8 mouse cellular contexts compared by ENCODE assay signal in genomic region chr7:110774077-110774476, GRCm38 (mm10). TPM values are rescaled to one million over a fixed set of nuclear protein-coding genes. Genes with fewer than 3 reads are reported as not detected.
DNase-seq lines count a peak whose midpoint lies in the region; ATAC-seq and TF ChIP-seq lines count a peak whose summit lies in the region.

No protein-coding gene starts in this region.

- H3K4me2 ChIP-seq in hindbrain, embryonic 13.5 days = no peak overlapping the region
- no peak overlapping the region for H3K4me2 ChIP-seq in hindbrain, embryonic 12.5 days (replicated peaks)
- H3K4me2 ChIP-seq in liver, embryonic 11.5 days = peak overlapping the region; percentile 83

- peaks cover 11% of the 10 kb centered on the region for H3K27me3 ChIP-seq in hindbrain, embryonic 13.5 days
- H3K27me3 ChIP-seq in hindbrain, embryonic 12.5 days = peaks cover 12% of the 10 kb centered on the region
- H3K27me3 ChIP-seq in MEL (ENCODE audit: control insufficient read depth in 1 of 2, insufficient read depth in 2 of 2, low read length in 2 of 2) = no peaks in the 10 kb centered on the region
- peaks cover 7% of the 10 kb centered on the region for H3K27me3 ChIP-seq in liver, embryonic 11.5 days (replicated peaks; ENCODE audit: control insufficient read depth, insufficient read depth, low read length)

- 0 out of 2 replicates have a peak overlapping the region, but pooled peaks have one; percentile 13 for H3K9ac ChIP-seq in hindbrain, embryonic 13.5 days
- no peak overlapping the region for H3K9ac ChIP-seq in hindbrain, embryonic 12.5 days
- peak overlapping the region; percentile 71 for H3K9ac ChIP-seq in MEL (ENCODE audit: control insufficient read depth, low read depth, low read length, poor library complexity, severe bottlenecking)
- peak overlapping the region; percentile 83 for H3K9ac ChIP-seq in liver, embryonic 11.5 days (ENCODE audit: low read depth, low read length)

- peak; percentile 72 for DNase-seq in MEL (ENCODE audit: low read depth, low spot score)
- DNase-seq in heart, postnatal 36 days = peak; percentile 49 to 50
- DNase-seq in liver, embryonic 11.5 days (ENCODE audit: low spot score) = no peak
- DNase-seq in adrenal gland, adult 8-10 months = no peak
- DNase-seq in embryo, embryonic 10 days (ENCODE audit: low spot score) = no peak

- no peak for ATAC-seq in hindbrain, embryonic 13.5 days (ENCODE audit: low FRiP score)
- no peak for ATAC-seq in hindbrain, embryonic 12.5 days (ENCODE audit: low FRiP score)
- peak; percentile 42 for ATAC-seq in erythroblast, adult 5-6 weeks (replicated peaks; ENCODE audit: low FRiP score, poor library complexity, severe bottlenecking)
- ATAC-seq in liver, embryonic 11.5 days (replicated peaks; ENCODE audit: low FRiP score) = peak; percentile 21

- peak overlapping the region; percentile 60; the same call in 1 of the 2 replicates for H3K27ac ChIP-seq in hindbrain, embryonic 13.5 days
- no peak overlapping the region for H3K27ac ChIP-seq in hindbrain, embryonic 12.5 days
- peak overlapping the region; percentile 91 for H3K27ac ChIP-seq in MEL (ENCODE audit: control insufficient read depth, low read depth, low read length)
- H3K27ac ChIP-seq in liver, embryonic 11.5 days (ENCODE audit: low read depth, low read length) = peak overlapping the region; percentile 92

- H3K79me2 ChIP-seq in MEL (ENCODE audit: control insufficient read depth, insufficient read depth, low read length, poor library complexity) = peaks cover 6% of the 10 kb centered on the region

- H3K9me3 ChIP-seq in hindbrain, embryonic 13.5 days = no peaks in the 10 kb centered on the region
- no peaks in the 10 kb centered on the region for H3K9me3 ChIP-seq in hindbrain, embryonic 12.5 days (replicated peaks)
- no peaks in the 10 kb centered on the region for H3K9me3 ChIP-seq in MEL (replicated peaks; ENCODE audit: insufficient read depth, low read length)
- no peaks in the 10 kb centered on the region for H3K9me3 ChIP-seq in liver, embryonic 11.5 days (ENCODE audit: control insufficient read depth, low read length)

- no peak for TF ChIP-seq RAD21 in MEL (IDR thresholded peaks at IDR 0.05; ENCODE audit: low read depth, low read length)

- intact Hi-C loops in heart, postnatal 36 days (cut with DNase I) = no loop called here

- no peaks in the 10 kb centered on the region for H3K36me3 ChIP-seq in hindbrain, embryonic 13.5 days
- no peaks in the 10 kb centered on the region for H3K36me3 ChIP-seq in hindbrain, embryonic 12.5 days
- peaks cover 0 to 61% of the 10 kb centered on the region in 2 experiments; a peak in 2 of 4 replicates for H3K36me3 ChIP-seq in MEL (ENCODE audit: control insufficient read depth in 1 of 2, insufficient read depth in 2 of 2, low read length in 2 of 2)
- peaks cover 2% of the 10 kb centered on the region; the same call in 1 of the 2 replicates for H3K36me3 ChIP-seq in liver, embryonic 11.5 days (ENCODE audit: control insufficient read depth, insufficient read depth, low read length)

- no peak; a peak in 1 of 4 replicates for TF ChIP-seq POLR2A in MEL (IDR thresholded peaks at IDR 0.05; ENCODE audit: control insufficient read depth in 1 of 2, insufficient read depth in 1 of 2, low read depth in 1 of 2, low read length in 2 of 2, poor library complexity in 1 of 2)

- no peak for TF ChIP-seq CTCF in MEL (IDR thresholded peaks at IDR 0.05 in 2 of 3, conservative IDR thresholded peaks at IDR 0.05 in 1 of 3; ENCODE audit: control insufficient read depth in 1 of 3, insufficient read depth in 1 of 3, low read depth in 2 of 3, low read length in 3 of 3, poor library complexity in 1 of 3, severe bottlenecking in 1 of 3)

- no peak overlapping the region for H3K4me3 ChIP-seq in hindbrain, embryonic 13.5 days
- H3K4me3 ChIP-seq in hindbrain, embryonic 12.5 days = no peak overlapping the region
- H3K4me3 ChIP-seq in MEL (ENCODE audit: control insufficient read depth in 1 of 2, insufficient read depth in 1 of 2, low read depth in 2 of 2, low read length in 2 of 2) = peak overlapping the region; percentile 55 to 83
- peak overlapping the region; percentile 56 for H3K4me3 ChIP-seq in liver, embryonic 11.5 days (ENCODE audit: low read depth, low read length)

- 75% methylated on average over 1 of the region's 1 CpGs for WGBS in hindbrain, embryonic 13.5 days
- WGBS in hindbrain, embryonic 12.5 days = 77% methylated on average over 1 of the region's 1 CpGs
- WGBS in liver, embryonic 11.5 days = 36% methylated on average over 1 of the region's 1 CpGs

- peaks cover 20% of the 10 kb centered on the region for H3K4me1 ChIP-seq in hindbrain, embryonic 13.5 days (replicated peaks)
- H3K4me1 ChIP-seq in hindbrain, embryonic 12.5 days = peaks cover 5% of the 10 kb centered on the region; the same call in 1 of the 2 replicates
- peaks cover 17 to 52% of the 10 kb centered on the region in 2 experiments for H3K4me1 ChIP-seq in MEL (ENCODE audit: control insufficient read depth in 1 of 2, insufficient read depth in 2 of 2, low read length in 2 of 2)
- peaks cover 80% of the 10 kb centered on the region for H3K4me1 ChIP-seq in liver, embryonic 11.5 days (replicated peaks; ENCODE audit: control insufficient read depth, insufficient read depth, low read length)

- peak; percentile 62 to 70 for TF ChIP-seq EP300 in MEL (IDR thresholded peaks at IDR 0.05; ENCODE audit: low read depth in 1 of 2, low read length in 2 of 2)

TF ChIP-seq in MEL, 35 proteins besides CTCF, POLR2A, EP300 and RAD21:
- TF ChIP-seq GABPA (IDR thresholded peaks at IDR 0.05; ENCODE audit: low read depth, low read length) = no peak
- TF ChIP-seq BHLHE40 (IDR thresholded peaks at IDR 0.05; ENCODE audit: borderline replicate concordance, low read depth, low read length) = peak; percentile 29; the same call in 1 of the 2 replicates
- TF ChIP-seq RCOR1 (IDR thresholded peaks at IDR 0.05; ENCODE audit: low read depth, low read length) = peak; percentile 33; the same call in 1 of the 2 replicates
- peak; percentile 68 for TF ChIP-seq MXI1 (IDR thresholded peaks at IDR 0.05; ENCODE audit: low read depth, low read length)
- no peak for TF ChIP-seq HCFC1 (IDR thresholded peaks at IDR 0.05; ENCODE audit: low read depth, low read length)
- TF ChIP-seq MAX (IDR thresholded peaks at IDR 0.05; ENCODE audit: low read length) = peak; percentile 27; the same call in 1 of the 2 replicates
- TF ChIP-seq E2F4 (IDR thresholded peaks at IDR 0.05; ENCODE audit: borderline replicate concordance, low read depth, low read length) = no peak
- no peak for TF ChIP-seq ELF1 (IDR thresholded peaks at IDR 0.05; ENCODE audit: low read depth, low read length)
- peak; percentile 66; the same call in 1 of the 2 replicates for TF ChIP-seq ZMIZ1 (IDR thresholded peaks at IDR 0.05; ENCODE audit: low read depth, low read length)
- peak; percentile 84 for TF ChIP-seq TCF12 (IDR thresholded peaks at IDR 0.05; ENCODE audit: low read depth, low read length)
- peak; percentile 40 for TF ChIP-seq TAL1 (IDR thresholded peaks at IDR 0.05; ENCODE audit: low read length)
- TF ChIP-seq ETS1 (IDR thresholded peaks at IDR 0.05; ENCODE audit: low read depth, low read length) = peak; percentile 65
- 0 out of 2 replicates have a peak, but pooled peaks have one; percentile 56 for TF ChIP-seq MYB (IDR thresholded peaks at IDR 0.05; ENCODE audit: low read depth, low read length)
- TF ChIP-seq NELFE (IDR thresholded peaks at IDR 0.05; ENCODE audit: low read depth, low read length) = peak; percentile 39; the same call in 1 of the 2 replicates
- peak; percentile 83 for TF ChIP-seq GATA1 (IDR thresholded peaks at IDR 0.05; ENCODE audit: low read depth, low read length)
- no peak for TF ChIP-seq ZNF384 (IDR thresholded peaks at IDR 0.05; ENCODE audit: low read depth, low read length)
- TF ChIP-seq CHD1 (IDR thresholded peaks at IDR 0.05; ENCODE audit: low read depth, low read length) = 0 out of 2 replicates have a peak, but pooled peaks have one; percentile 86
- TF ChIP-seq POLR2AphosphoS2 (IDR thresholded peaks at IDR 0.05; ENCODE audit: low read length) = no peak
- TF ChIP-seq SIN3A (IDR thresholded peaks at IDR 0.05; ENCODE audit: low read length) = peak; percentile 60
TF ChIP-seq in MEL: peak in this region for 13.

RNA-seq across cellular contexts. Expression of gene Ampd3, which starts 6.1 kb away (rescaled TPM):
- 4.3 and 4.9 TPM in 2 replicates for polyA plus RNA-seq in hindbrain, embryonic 13.5 days (2015; fragmentation: Nextera tagmentation; extraction: Ambion mirVana)
- 4.0 TPM in 2 replicates for polyA plus RNA-seq in hindbrain, embryonic 12.5 days (2016; fragmentation: Nextera tagmentation; extraction: Ambion mirVana)
- 11.7 and 14.8 TPM in 2 replicates for total RNA-seq in MEL (2012; rRNA removed)
- 10 to 100 TPM in 1 of 2 experiments, not detected in 1; 22.3 TPM for polyA plus RNA-seq in MEL (2012; ENCODE audit: insufficient read depth in 1 of 2, insufficient read length in 2 of 2, low read depth in 1 of 2, low replicate concordance in 2 of 2, missing spikeins in 1 of 2)
- total RNA-seq in erythroblast, adult 5-6 weeks (2015; ENCODE audit: low replicate concordance) = 50.7 and 52.0 TPM in 2 replicates
- total RNA-seq in erythroblast, adult 5-6 weeks (2017; ENCODE audit: low replicate concordance) = 53.8 and 57.6 TPM in 2 replicates
- total RNA-seq in heart, postnatal 36 days (2021) = 10 to 100 TPM; 31.5 to 45.8 TPM
- 39.5 and 41.1 TPM in 2 replicates for polyA plus RNA-seq in liver, embryonic 11.5 days (2014; fragmentation: Nextera tagmentation; extraction: Ambion mirVana)
- total RNA-seq in adrenal gland, adult 8-10 months (2022) = 10 to 100 TPM; 17.8 to 53.3 (median 39.2) TPM

Comparison
In these comparisons a context has a peak if more than half of its experiments do, and no peak if none do; other contexts are left out.
1. ATAC-seq: peak in erythroblast, adult 5-6 weeks (single experiment) and liver, embryonic 11.5 days (single experiment); none in hindbrain, embryonic 13.5 days (single experiment) and hindbrain, embryonic 12.5 days (single experiment).
2. H3K4me3 ChIP-seq: peak in MEL (2 of 2) and liver, embryonic 11.5 days (single experiment); none in hindbrain, embryonic 13.5 days (single experiment) and hindbrain, embryonic 12.5 days (single experiment).
3. DNase-seq: peak in MEL (single experiment) and heart, postnatal 36 days (2 of 2); none in liver, embryonic 11.5 days (single experiment), adrenal gland, adult 8-10 months (single experiment) and embryo, embryonic 10 days (single experiment).